Mouse (Mus musculus) heart, adult 2 months (tissue): Measurements from ENCODE around the gene Bglap2.

Source experiments
- CTCF ChIP-seq: fragments of 200-600 bp; IDR thresholded peaks from 2 replicates; pipeline ENCODE4 v1.8.1; 2022; ENCODE audit warnings: antibody characterized with exemption, mild to moderate bottlenecking, moderate library complexity
- EP300 ChIP-seq: fragments of 200-500 bp; IDR thresholded peaks from 2 replicates; pipeline ENCODE4 v1.6.1; 2011; ENCODE audit warnings: low read depth, low read length, control low read depth; ENCODE audit not compliant: insufficient read depth
- POLR2A ChIP-seq: fragments of 200-500 bp; IDR thresholded peaks from 2 replicates; pipeline ENCODE4 v1.6.1; 2011; ENCODE audit warnings: mild to moderate bottlenecking, low read depth, low read length, control low read depth; ENCODE audit not compliant: insufficient read depth

- TF ChIP-seq CTCF (no peak), POLR2A (no peak), EP300 (no peak)
Measured at GRCm38 (mm10) chr3:88395742-88396141, 17.2 kb upstream of the Bglap2 start.
